Mouse (Mus musculus) forebrain, postnatal 0 days (tissue): Measurements from ENCODE around the gene H2afy2. TPM values are rescaled to one million over a fixed set of nuclear protein-coding genes. Genes with fewer than 3 reads are reported as not detected.

Experiments used
- ATAC-seq: fragments of 200-750 bp; cut with Nextera tagmentation; 2 replicates; pipeline ENCODE4 v1.8.0; 2017; ENCODE audit warnings: mild to moderate bottlenecking, moderate library complexity
- DNase-seq: peaks from one replicate; pipeline ENCODE4 v3.0.0-alpha.2; 2015
- H3K27ac ChIP-seq: fragments of 300-500 bp; sonication (generic); 2 replicates; pipeline ENCODE4 v1.5.1; 2014; ENCODE audit warnings: low read depth, mild to moderate bottlenecking, antibody characterized with exemption, low read length, moderate library complexity, mixed read lengths
- H3K27me3 ChIP-seq: fragments of 300-500 bp; sonication (generic); 2 replicates; pipeline ENCODE4 v1.6.1; 2014; ENCODE audit warnings: mild to moderate bottlenecking, low read length, mixed read lengths; ENCODE audit not compliant: insufficient read depth
- H3K36me3 ChIP-seq: fragments of 300-500 bp; sonication (generic); 2 replicates; pipeline ENCODE4 v1.6.1; 2014; ENCODE audit warnings: mild to moderate bottlenecking, moderate library complexity; ENCODE audit not compliant: insufficient read depth
- H3K4me1 ChIP-seq: fragments of 300-500 bp; sonication (generic); 2 replicates; pipeline ENCODE4 v1.6.1; 2014; ENCODE audit warnings: antibody characterized with exemption; ENCODE audit not compliant: insufficient read depth
- H3K4me2 ChIP-seq: fragments of 300-500 bp; sonication (generic); 2 replicates; pipeline ENCODE4 v1.6.1; 2014; ENCODE audit warnings: low read depth, mild to moderate bottlenecking, moderate library complexity
- H3K4me3 ChIP-seq: fragments of 300-500 bp; sonication (generic); 2 replicates; pipeline ENCODE4 v1.5.1; 2014; ENCODE audit warnings: low read depth, low read length, mixed read lengths
- H3K9ac ChIP-seq: fragments of 300-500 bp; sonication (generic); 2 replicates; pipeline ENCODE4 v1.6.1; 2014; ENCODE audit warnings: mild to moderate bottlenecking
- H3K9me3 ChIP-seq: fragments of 300-500 bp; sonication (generic); 2 replicates; pipeline ENCODE4 v1.6.1; 2016; ENCODE audit warnings: low read length
- CTCF ChIP-seq: sonication (generic); IDR thresholded peaks from 2 replicates; pipeline ENCODE4 v1.5.1; 2016; ENCODE audit warnings: antibody characterized with exemption, control low read depth, low read depth
- WGBS: fragments of 180-500 bp; shearing (Covaris S2); extraction: QIAGEN DNeasy Blood & Tissue Kit; methylation state at CpG from one replicate; pipeline ENCODE4 v1.1.7; 2014; 5-methylcytosine and 5-hydroxymethylcytosine counted together
- polyA plus RNA-seq: library from polyadenylated mRNA; unstranded; fragments of >200 nt; fragmentation: Nextera tagmentation; extraction: Ambion mirVana; gene quantifications from 2 replicates; pipeline ENCODE4 v1.2.1, GENCODE M21; 2015
- total RNA-seq: library from RNA; depleted of rRNA; stranded (reverse); fragments of >200 nt; gene quantifications from 2 replicates; pipeline ENCODE4 v1.2.3, GENCODE M21; 2014

H2afy2 gene
- total and polyA plus RNA-seq, 2 experiments from 2014 or later, result 143 to 191 TPM

- Histone ChIP-seq H3K27me3 (no peaks in the 10 kb centered on the region), H3K4me1 (no peaks in the 10 kb centered on the region), H3K4me3 (no peak overlapping the region), H3K9me3 (no peaks in the 10 kb centered on the region), H3K36me3 (no peaks in the 10 kb centered on the region), H3K9ac (no peak overlapping the region), H3K4me2 (no peak overlapping the region), H3K27ac (no peak overlapping the region)
- ATAC-seq (no peak), DNase-seq (no peak)
- TF ChIP-seq CTCF, result no peak
- WGBS, result 97% methylated on average over 6 of the region's 6 CpGs
These were observed 53.8 kb downstream of the H2afy2 start for GRCm38 (mm10) chr10:61730171-61730570.

GRCm38 (mm10) chr10:61729181-61729580 lies 54.8 kb downstream of the H2afy2 start:
- Histone ChIP-seq H3K9me3 (no peaks in the 10 kb centered on the region), H3K4me1 (no peaks in the 10 kb centered on the region), H3K27me3 (no peaks in the 10 kb centered on the region), H3K4me3 (no peak overlapping the region), H3K4me2 (no peak overlapping the region), H3K9ac (no peak overlapping the region), H3K36me3 (no peaks in the 10 kb centered on the region), H3K27ac (no peak overlapping the region)
- TF ChIP-seq CTCF, result no peak
- WGBS, result 82% methylated on average over 11 of the region's 11 CpGs
- DNase-seq (no peak), ATAC-seq (peak; percentile 48; the same call in 1 of the 2 replicates)

GRCm38 (mm10) chr10:61723271-61723670 lies 60.7 kb downstream of the H2afy2 start:
- ATAC-seq (no peak), DNase-seq (no peak)
- WGBS, result 69% methylated on average over 6 of the region's 6 CpGs
- Histone ChIP-seq H3K27me3 (no peaks in the 10 kb centered on the region), H3K4me2 (no peak overlapping the region), H3K4me1 (no peaks in the 10 kb centered on the region), H3K9me3 (no peaks in the 10 kb centered on the region), H3K4me3 (no peak overlapping the region), H3K36me3 (no peaks in the 10 kb centered on the region), H3K9ac (no peak overlapping the region), H3K27ac (no peak overlapping the region)
- TF ChIP-seq CTCF, result no peak

GRCm38 (mm10) chr10:61722215-61722614 lies 61.7 kb downstream of the H2afy2 start:
- no peak for TF ChIP-seq CTCF
- Histone ChIP-seq H3K27me3 (no peaks in the 10 kb centered on the region), H3K4me2 (no peak overlapping the region), H3K9ac (no peak overlapping the region), H3K4me3 (no peak overlapping the region), H3K9me3 (no peaks in the 10 kb centered on the region), H3K36me3 (no peaks in the 10 kb centered on the region), H3K4me1 (no peaks in the 10 kb centered on the region), H3K27ac (no peak overlapping the region)
- 92% methylated on average over 3 of the region's 3 CpGs for WGBS
- no peak for ATAC-seq
- DNase-seq, result no peak

- Histone ChIP-seq H3K4me3 (no peak overlapping the region), H3K36me3 (no peaks in the 10 kb centered on the region), H3K9ac (no peak overlapping the region), H3K4me2 (no peak overlapping the region), H3K4me1 (no peaks in the 10 kb centered on the region), H3K9me3 (no peaks in the 10 kb centered on the region), H3K27me3 (no peaks in the 10 kb centered on the region), H3K27ac (no peak overlapping the region)
- ATAC-seq, result no peak
- DNase-seq, result no peak
- TF ChIP-seq CTCF, result no peak
- 88% methylated on average over 7 of the region's 7 CpGs for WGBS
These were observed 63.6 kb downstream of the H2afy2 start for GRCm38 (mm10) chr10:61720331-61720730.

GRCm38 (mm10) chr10:61717406-61718296 lies 66.3 kb downstream of the H2afy2 start:
- 89% methylated on average over 12 of the region's 12 CpGs for WGBS
- H3K36me3 ChIP-seq, result no peaks in the 10 kb centered on the region
- TF ChIP-seq CTCF, result no peak
- H3K4me3 ChIP-seq, result no peak overlapping the region
- no peak overlapping the region for H3K4me2 ChIP-seq
- H3K4me1 ChIP-seq, result no peaks in the 10 kb centered on the region
- ATAC-seq (no peak), DNase-seq (no peak)
- no peak overlapping the region for H3K27ac ChIP-seq
- no peak overlapping the region for H3K9ac ChIP-seq
- H3K9me3 ChIP-seq, result no peaks in the 10 kb centered on the region
- no peaks in the 10 kb centered on the region for H3K27me3 ChIP-seq

GRCm38 (mm10) chr10:61715996-61716864 lies 67.7 kb downstream of the H2afy2 start:
- no peak for TF ChIP-seq CTCF
- DNase-seq, result no peak
- H3K27me3 ChIP-seq, result no peaks in the 10 kb centered on the region
- H3K4me3 ChIP-seq, result no peak overlapping the region; the same call in 1 of the 2 replicates
- H3K9ac ChIP-seq, result no peak overlapping the region
- no peaks in the 10 kb centered on the region for H3K4me1 ChIP-seq
- no peaks in the 10 kb centered on the region for H3K9me3 ChIP-seq
- H3K27ac ChIP-seq, result no peak overlapping the region
- WGBS, result 82% methylated on average over 7 of the region's 7 CpGs
- peak overlapping the region; percentile 83 for H3K4me2 ChIP-seq
- H3K36me3 ChIP-seq, result no peaks in the 10 kb centered on the region
- no peak for ATAC-seq
